Mouse (Mus musculus): ENCODE measurements around the gene Ms4a5. TPM values are rescaled to one million over a fixed set of nuclear protein-coding genes. Genes with fewer than 3 reads are reported as not detected.

Ms4a5 gene
- not detected in 2 replicates for polyA plus RNA-seq (2015; fragmentation: Nextera tagmentation; extraction: Ambion mirVana)

DNA sequence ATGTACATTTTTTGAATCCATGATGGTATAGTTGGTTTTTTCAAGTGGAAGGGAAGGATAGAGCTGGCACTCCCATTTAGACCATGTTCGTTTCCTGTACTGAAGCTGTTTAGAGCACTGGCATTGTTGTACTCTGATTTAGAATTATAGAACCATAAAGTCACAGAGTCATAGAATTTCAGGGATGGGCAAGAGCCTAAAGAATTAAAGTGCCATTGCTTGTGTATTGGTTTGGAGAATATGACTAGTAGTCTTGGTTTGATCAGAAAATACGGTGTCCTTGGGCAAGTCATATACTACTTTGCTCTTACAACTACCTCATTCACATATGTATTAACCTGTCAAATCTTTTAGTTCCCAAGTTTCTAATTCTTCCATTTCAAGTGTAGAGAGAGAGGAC lies at the start of gene Ms4a5:
TSS of gene Ms4a5 (minus strand) at position 101 of the 400 bp plus-strand sequence.

DNA sequence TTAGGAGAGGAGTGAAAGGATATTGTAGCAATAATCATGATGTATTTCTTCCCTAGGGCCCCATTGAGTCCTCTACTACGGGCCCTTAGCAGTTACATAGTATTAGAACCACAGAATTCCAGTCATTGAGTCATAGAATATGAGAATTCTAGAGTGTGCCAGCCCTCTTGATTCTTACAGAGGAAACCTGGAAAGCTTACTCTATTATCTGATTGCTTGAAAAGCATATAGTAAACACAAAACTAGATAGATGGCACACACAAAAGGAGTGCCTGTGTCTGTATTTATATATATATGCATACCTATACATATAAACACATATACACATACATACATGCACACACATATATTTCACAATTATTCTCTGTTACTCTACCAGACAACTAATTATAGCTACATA lies 30.7 kb upstream of the Ms4a5 start, which contains the start of gene Ms4a14:
TSS of gene Ms4a14 (minus strand) at position 101 of the 400 bp plus-strand sequence.

DNA sequence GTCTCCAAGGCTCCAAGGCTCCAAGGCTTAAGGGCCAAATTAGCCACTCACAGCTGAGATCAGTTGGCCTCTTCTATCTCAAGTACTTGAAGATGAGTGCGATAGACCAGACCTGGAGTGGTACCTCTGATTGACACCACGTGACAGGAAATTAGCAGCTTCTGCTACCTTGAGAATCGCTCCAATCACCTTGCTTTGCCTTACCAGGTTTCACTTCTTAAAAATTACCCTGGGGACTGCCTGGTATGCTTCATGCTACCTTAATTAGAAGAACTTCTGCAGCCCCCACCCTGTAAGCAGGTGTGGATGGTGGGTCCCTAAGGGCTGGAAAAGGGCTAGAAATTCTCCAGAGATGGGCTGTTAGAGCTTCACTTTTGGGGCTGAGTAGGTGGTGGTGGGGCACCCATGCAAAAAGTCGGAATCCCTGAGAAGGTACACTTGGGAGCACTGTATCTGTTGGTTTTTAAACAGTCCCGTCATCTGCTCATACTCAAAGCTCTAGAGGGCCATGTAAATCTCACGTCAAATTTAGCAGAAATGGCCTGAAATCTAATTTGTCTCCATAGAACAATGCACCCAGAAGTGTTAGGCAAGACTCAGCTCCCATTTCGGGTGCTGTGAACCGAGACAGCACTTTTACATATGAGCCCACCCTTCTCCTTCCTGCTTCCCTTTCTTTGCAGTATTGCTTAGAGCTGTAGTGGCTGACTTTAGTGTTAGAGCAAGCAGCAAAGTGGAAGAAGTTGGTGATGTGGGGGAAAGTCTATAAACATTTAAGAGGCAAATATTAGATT lies 17.4 kb downstream of the Ms4a5 start, which contains the start of gene Ms4a1:
TSS of gene Ms4a1 (minus strand) at position 190 of the 794 bp plus-strand sequence.

DNA sequence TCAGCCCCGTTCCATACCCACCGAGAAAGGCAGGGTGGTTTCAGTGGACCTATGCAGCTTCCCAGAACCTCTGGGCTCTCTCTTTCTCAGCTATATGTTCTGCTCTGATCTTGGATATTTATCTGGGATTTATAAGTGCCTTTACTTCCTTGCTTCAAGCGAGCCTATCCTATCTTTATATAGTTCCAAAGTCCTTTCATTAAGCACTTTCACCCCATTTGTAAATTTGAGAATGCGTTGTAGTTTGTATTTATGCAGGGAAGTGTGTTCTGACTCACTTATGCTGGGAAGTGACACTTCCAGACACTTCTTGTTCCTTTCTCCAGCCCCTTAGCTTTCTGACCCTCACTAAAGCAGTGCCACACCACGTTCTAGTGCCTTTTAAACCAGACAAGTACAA lies 51.3 kb downstream of the Ms4a5 start, which contains the start of gene Ms4a12:
TSS of gene Ms4a12 (minus strand) at position 101 of the 400 bp plus-strand sequence.

Other genes starting within 250 kb of the Ms4a5 start
- 0.23 and 0.50 TPM in 2 replicates for gene Ms4a8a, start 202.8 kb downstream of the Ms4a5 start, polyA plus RNA-seq (2015; fragmentation: Nextera tagmentation; extraction: Ambion mirVana)
- gene 1700017D01Rik, start 153.0 kb downstream of the Ms4a5 start, polyA plus RNA-seq (2015; fragmentation: Nextera tagmentation; extraction: Ambion mirVana) = not detected in 2 replicates
- not detected in 2 replicates for gene 1700025F22Rik, start 118.6 kb downstream of the Ms4a5 start, polyA plus RNA-seq (2015; fragmentation: Nextera tagmentation; extraction: Ambion mirVana)
- gene Ms4a13, start 87.1 kb downstream of the Ms4a5 start, polyA plus RNA-seq (2015; fragmentation: Nextera tagmentation; extraction: Ambion mirVana) = not detected in 2 replicates
- not detected in 2 replicates for gene Ms4a12, start 51.4 kb downstream of the Ms4a5 start, polyA plus RNA-seq (2015; fragmentation: Nextera tagmentation; extraction: Ambion mirVana)
- 0.60 and 1.1 TPM in 2 replicates for gene Ms4a1, start 17.6 kb downstream of the Ms4a5 start, polyA plus RNA-seq (2015; fragmentation: Nextera tagmentation; extraction: Ambion mirVana)
- 0.05 and 0.15 TPM in 2 replicates for gene Ms4a14, start 30.6 kb upstream of the Ms4a5 start, polyA plus RNA-seq (2015; fragmentation: Nextera tagmentation; extraction: Ambion mirVana)
- 23.8 and 28.7 TPM in 2 replicates for gene Ms4a7, start 52.3 kb upstream of the Ms4a5 start, polyA plus RNA-seq (2015; fragmentation: Nextera tagmentation; extraction: Ambion mirVana)
- 13.8 and 15.1 TPM in 2 replicates for gene Ms4a4a, start 91.7 kb upstream of the Ms4a5 start, polyA plus RNA-seq (2015; fragmentation: Nextera tagmentation; extraction: Ambion mirVana)
- 1.6 and 3.9 TPM in 2 replicates for gene Ms4a4c, start 120.9 kb upstream of the Ms4a5 start, polyA plus RNA-seq (2015; fragmentation: Nextera tagmentation; extraction: Ambion mirVana)
- 1.4 and 1.5 TPM in 2 replicates for gene Ms4a4b, start 159.7 kb upstream of the Ms4a5 start, polyA plus RNA-seq (2015; fragmentation: Nextera tagmentation; extraction: Ambion mirVana)
- 17.0 and 27.1 TPM in 2 replicates for gene Ms4a6c, start 185.5 kb upstream of the Ms4a5 start, polyA plus RNA-seq (2015; fragmentation: Nextera tagmentation; extraction: Ambion mirVana)
- 0.41 TPM in 1 of 2 replicates, not detected in the other for gene Gm8369, start 202.1 kb upstream of the Ms4a5 start, polyA plus RNA-seq (2015; fragmentation: Nextera tagmentation; extraction: Ambion mirVana)
- gene Ms4a6b, start 232.6 kb upstream of the Ms4a5 start, polyA plus RNA-seq (2015; fragmentation: Nextera tagmentation; extraction: Ambion mirVana) = 15.2 and 20.5 TPM in 2 replicates

All from adrenal gland, postnatal 0 days (tissue).